Mouse (Mus musculus): ENCODE results near the gene Slc35a1. TPM values are rescaled to one million over a fixed set of nuclear protein-coding genes. Genes with fewer than 3 reads are reported as not detected.

Gene Slc35a1
- total and polyA plus RNA-seq, 2 experiments from 2014 or later = 19.8 to 35.7 TPM

- TF ChIP-seq CTCF (IDR thresholded peaks at IDR 0.05) = no peak
Measured at GRCm38 (mm10) chr4:34703029-34703428, 15.8 kb upstream of the Slc35a1 start.

GRCm38 (mm10) chr4:34702231-34702630, 15.0 kb upstream of the Slc35a1 start:
- H3K36me3 ChIP-seq (ENCODE audit: insufficient read depth, low read length) = no peaks in the 10 kb centered on the region
- no peak for DNase-seq (ENCODE audit: low spot score)
- H3K4me3 ChIP-seq (ENCODE audit: low read depth, low read length) = no peak overlapping the region
- no peaks in the 10 kb centered on the region for H3K27me3 ChIP-seq (ENCODE audit: insufficient read depth, low read length)
- H3K4me2 ChIP-seq (ENCODE audit: low read depth, low read length, poor library complexity, severe bottlenecking) = no peak overlapping the region
- ATAC-seq (ENCODE audit: low FRiP score) = no peak
- no peaks in the 10 kb centered on the region for H3K9me3 ChIP-seq (ENCODE audit: low read length)
- H3K4me1 ChIP-seq (ENCODE audit: insufficient read depth, low read length) = no peaks in the 10 kb centered on the region
- no peak overlapping the region for H3K27ac ChIP-seq (ENCODE audit: low read depth, low read length)
- TF ChIP-seq CTCF (IDR thresholded peaks at IDR 0.05) = no peak
- H3K9ac ChIP-seq (replicated peaks; ENCODE audit: low read length, poor library complexity, severe bottlenecking) = no peak overlapping the region
- WGBS = 97% methylated on average over 11 of the region's 11 CpGs

More at GRCm38 (mm10) chr4:34703029-34703428, 15.8 kb upstream of the Slc35a1 start:
- no peaks in the 10 kb centered on the region for H3K9me3 ChIP-seq (ENCODE audit: low read length)
- H3K9ac ChIP-seq (replicated peaks; ENCODE audit: low read length, poor library complexity, severe bottlenecking) = no peak overlapping the region
- ATAC-seq (ENCODE audit: low FRiP score) = no peak
- H3K4me2 ChIP-seq (ENCODE audit: low read depth, low read length, poor library complexity, severe bottlenecking) = no peak overlapping the region
- no peak for DNase-seq (ENCODE audit: low spot score)
- no peak overlapping the region for H3K4me3 ChIP-seq (ENCODE audit: low read depth, low read length)
- no peak overlapping the region for H3K27ac ChIP-seq (ENCODE audit: low read depth, low read length)
- H3K36me3 ChIP-seq (ENCODE audit: insufficient read depth, low read length) = no peaks in the 10 kb centered on the region
- H3K27me3 ChIP-seq (ENCODE audit: insufficient read depth, low read length) = no peaks in the 10 kb centered on the region
- 62% methylated on average over 4 of the region's 4 CpGs for WGBS
- H3K4me1 ChIP-seq (ENCODE audit: insufficient read depth, low read length) = no peaks in the 10 kb centered on the region

- Histone ChIP-seq H3K9ac (replicated peaks; ENCODE audit: low read length, poor library complexity, severe bottlenecking) (no peak overlapping the region), H3K27me3 (ENCODE audit: insufficient read depth, low read length) (no peaks in the 10 kb centered on the region), H3K9me3 (ENCODE audit: low read length) (no peaks in the 10 kb centered on the region), H3K4me3 (ENCODE audit: low read depth, low read length) (no peak overlapping the region), H3K4me1 (ENCODE audit: insufficient read depth, low read length) (no peaks in the 10 kb centered on the region), H3K4me2 (ENCODE audit: low read depth, low read length, poor library complexity, severe bottlenecking) (no peak overlapping the region), H3K27ac (ENCODE audit: low read depth, low read length) (no peak overlapping the region), H3K36me3 (ENCODE audit: insufficient read depth, low read length) (no peaks in the 10 kb centered on the region)
- DNase-seq (ENCODE audit: low spot score) (peak; percentile 56), ATAC-seq (ENCODE audit: low FRiP score) (no peak)
- peak; percentile 59 for TF ChIP-seq CTCF (IDR thresholded peaks at IDR 0.05)
- 39% methylated on average over 5 of the region's 5 CpGs for WGBS
Measured at GRCm38 (mm10) chr4:34701528-34701927, 14.3 kb upstream of the Slc35a1 start.

- TF ChIP-seq CTCF (IDR thresholded peaks at IDR 0.05) = no peak
- ATAC-seq (ENCODE audit: low FRiP score) (no peak), DNase-seq (ENCODE audit: low spot score) (no peak)
- H3K9ac ChIP-seq (replicated peaks; ENCODE audit: low read length, poor library complexity, severe bottlenecking) = no peak overlapping the region
- no peaks in the 10 kb centered on the region for H3K9me3 ChIP-seq (ENCODE audit: low read length)
- H3K4me1 ChIP-seq (ENCODE audit: insufficient read depth, low read length) = no peaks in the 10 kb centered on the region
- WGBS = 50% methylated on average over 3 of the region's 3 CpGs
- H3K27ac ChIP-seq (ENCODE audit: low read depth, low read length) = peak overlapping the region; percentile 27; the same call in 1 of the 2 replicates
- no peak overlapping the region for H3K4me3 ChIP-seq (ENCODE audit: low read depth, low read length)
- peak overlapping the region; percentile 50; the same call in 1 of the 2 replicates for H3K4me2 ChIP-seq (ENCODE audit: low read depth, low read length, poor library complexity, severe bottlenecking)
- H3K36me3 ChIP-seq (ENCODE audit: insufficient read depth, low read length) = no peaks in the 10 kb centered on the region; the same call in 1 of the 2 replicates
- no peaks in the 10 kb centered on the region for H3K27me3 ChIP-seq (ENCODE audit: insufficient read depth, low read length)
Measured at GRCm38 (mm10) chr4:34688021-34688420, 783 bp upstream of the Slc35a1 start.

GRCm38 (mm10) chr4:34680530-34680929, 6.7 kb downstream of the Slc35a1 start:
- 86% methylated on average over 5 of the region's 5 CpGs for WGBS
- peaks cover 17% of the 10 kb centered on the region for H3K36me3 ChIP-seq (ENCODE audit: insufficient read depth, low read length)
- DNase-seq (ENCODE audit: low spot score) (no peak), ATAC-seq (ENCODE audit: low FRiP score) (no peak)
- H3K27me3 ChIP-seq (ENCODE audit: insufficient read depth, low read length) = no peaks in the 10 kb centered on the region
- H3K27ac ChIP-seq (ENCODE audit: low read depth, low read length) = no peak overlapping the region
- no peaks in the 10 kb centered on the region for H3K4me1 ChIP-seq (ENCODE audit: insufficient read depth, low read length)
- no peak overlapping the region for H3K4me2 ChIP-seq (ENCODE audit: low read depth, low read length, poor library complexity, severe bottlenecking)
- no peak overlapping the region for H3K4me3 ChIP-seq (ENCODE audit: low read depth, low read length)
- H3K9ac ChIP-seq (replicated peaks; ENCODE audit: low read length, poor library complexity, severe bottlenecking) = no peak overlapping the region
- TF ChIP-seq CTCF (IDR thresholded peaks at IDR 0.05) = peak; percentile 40
- H3K9me3 ChIP-seq (ENCODE audit: low read length) = no peaks in the 10 kb centered on the region

DNA sequence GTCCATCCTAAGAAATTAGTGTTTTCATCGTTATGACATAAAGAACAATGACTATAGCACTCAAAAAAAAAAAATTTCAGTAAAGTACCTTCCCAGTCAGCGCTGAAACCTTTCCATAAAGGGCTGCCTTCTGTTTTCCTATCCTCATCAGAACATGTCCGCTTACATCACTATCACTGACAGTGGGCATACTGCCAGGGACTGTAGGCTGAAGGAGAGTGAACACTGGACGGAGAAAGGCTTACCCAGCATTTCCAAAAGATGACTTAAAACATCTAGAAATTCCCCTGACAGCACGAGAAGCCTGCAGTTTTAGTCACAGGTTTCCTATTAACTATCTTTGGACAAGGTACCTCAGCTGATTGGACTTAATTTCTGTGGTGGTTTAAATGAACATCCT, 13.5 kb downstream of the Slc35a1 start:
- Histone ChIP-seq H3K4me2 (ENCODE audit: low read depth, low read length, poor library complexity, severe bottlenecking) (no peak overlapping the region), H3K9ac (replicated peaks; ENCODE audit: low read length, poor library complexity, severe bottlenecking) (no peak overlapping the region), H3K27ac (ENCODE audit: low read depth, low read length) (no peak overlapping the region), H3K4me3 (ENCODE audit: low read depth, low read length) (no peak overlapping the region), H3K27me3 (ENCODE audit: insufficient read depth, low read length) (no peaks in the 10 kb centered on the region), H3K36me3 (ENCODE audit: insufficient read depth, low read length) (peaks cover 16% of the 10 kb centered on the region), H3K4me1 (ENCODE audit: insufficient read depth, low read length) (no peaks in the 10 kb centered on the region), H3K9me3 (ENCODE audit: low read length) (no peaks in the 10 kb centered on the region)
- ATAC-seq (ENCODE audit: low FRiP score) (no peak), DNase-seq (ENCODE audit: low spot score) (no peak)
- 91% methylated on average over 5 of the region's 5 CpGs for WGBS
- TF ChIP-seq CTCF (IDR thresholded peaks at IDR 0.05) = no peak

Measured in midbrain, postnatal 0 days (tissue).